Mouse (Mus musculus) inflammation-experienced regulatory T-cells, adult 6 months (primary cell): ENCODE measurements around the gene Ldhal6b. TPM values are rescaled to one million over a fixed set of nuclear protein-coding genes. Genes with fewer than 3 reads are reported as not detected.

Experiments
- polyA plus RNA-seq, 3 experiments: library from polyadenylated mRNA; unstranded; fragments of 100-300 nt; shearing (Covaris generic); gene quantifications; one replicate each; pipeline ENCODE4 v1.2.1; 2017

Ldhal6b gene
- polyA plus RNA-seq, 3 experiments from 2014 or later: not detected

Other genes starting within 250 kb of the Ldhal6b start
- gene Tmem242, start 21.5 kb upstream of the Ldhal6b start, polyA plus RNA-seq: 10 to 100 TPM; 73.0 to 74.1 (median 73.9) TPM
- gene Zdhhc14, start 73.8 kb upstream of the Ldhal6b start, polyA plus RNA-seq: under 1 TPM in 2 of 3 experiments, not detected in 1; 0.21 to 0.36 TPM